Mouse (Mus musculus) cerebellum, adult (tissue): Measurements from ENCODE around the gene Flg2.

Experiments used
- ATAC-seq: cut with Nextera tagmentation; 2 replicates; pipeline ENCODE4 v1.9.2; 2017; ENCODE audit warnings: mild to moderate bottlenecking, moderate library complexity, mixed read lengths; ENCODE audit not compliant: insufficient number of reproducible peaks, low FRiP score, low TSS enrichment

Gene Flg2

GRCm38 (mm10) chr3:93196978-93197377 lies at the start of gene Flg2:
Gene Flg2 (plus strand): TSS chr3:93197278.
- no peak for ATAC-seq

GRCm38 (mm10) chr3:93162502-93162901 lies 34.6 kb upstream of the Flg2 start:
- ATAC-seq: no peak

GRCm38 (mm10) chr3:93162996-93163592 lies 34.0 kb upstream of the Flg2 start:
- ATAC-seq: no peak

GRCm38 (mm10) chr3:93180856-93181255 lies 16.2 kb upstream of the Flg2 start:
- ATAC-seq: no peak

GRCm38 (mm10) chr3:93201955-93202354 lies 4.9 kb downstream of the Flg2 start:
- no peak; the same call in 1 of the 2 replicates for ATAC-seq

- ATAC-seq: no peak
These were observed 5.4 kb downstream of the Flg2 start for GRCm38 (mm10) chr3:93202499-93202898.
